Mouse (Mus musculus): ENCODE measurements around the gene Mrps15. TPM values are rescaled to one million over a fixed set of nuclear protein-coding genes. Genes with fewer than 3 reads are reported as not detected.
A peak's percentile ranks its signal among the peaks of the same experiment; 100 is the strongest.
"Not testable (repeated sequence)": the region's sequence is repeated elsewhere in the genome, so short reads cannot be mapped to it uniquely, and the experiment has no call there.

Mrps15 gene
- total RNA-seq, 2 experiments from 2014 or later = 68.3 to 147 TPM

- no peak for ATAC-seq (ENCODE audit: poor library complexity, severe bottlenecking)
These were observed 22.1 kb downstream of the Mrps15 start for GRCm38 (mm10) chr4:126068842-126069241.

DNA sequence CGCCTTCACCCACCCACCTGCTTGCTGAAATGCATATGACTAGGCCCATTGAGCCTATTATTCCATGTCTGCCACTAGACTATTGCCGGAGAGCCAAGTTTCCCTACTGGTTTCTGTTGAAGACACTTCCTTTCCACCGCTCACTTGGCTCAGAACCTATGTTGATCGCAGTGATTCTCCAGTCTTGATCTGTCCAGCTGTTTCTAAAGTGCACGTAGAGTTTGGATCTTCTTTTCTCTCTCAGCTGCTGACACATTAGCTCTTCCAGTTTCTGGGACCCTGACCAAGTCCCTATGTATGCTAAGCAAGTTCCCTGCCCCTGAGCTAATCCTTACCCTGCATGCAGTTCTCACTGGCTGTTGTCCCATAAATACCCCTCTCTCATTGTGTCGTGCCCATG is 31.1 kb downstream of the Mrps15 start:
- ATAC-seq (ENCODE audit: poor library complexity, severe bottlenecking) = no peak

- ATAC-seq (ENCODE audit: poor library complexity, severe bottlenecking) = no peak
These were observed 32.5 kb downstream of the Mrps15 start for GRCm38 (mm10) chr4:126079266-126079665.

- no peak for ATAC-seq (ENCODE audit: poor library complexity, severe bottlenecking)
These were observed 34.9 kb downstream of the Mrps15 start for GRCm38 (mm10) chr4:126081601-126082000.

- ATAC-seq (ENCODE audit: poor library complexity, severe bottlenecking) = peak; percentile 42
These were observed 36.3 kb downstream of the Mrps15 start for GRCm38 (mm10) chr4:126083021-126083420.

DNA sequence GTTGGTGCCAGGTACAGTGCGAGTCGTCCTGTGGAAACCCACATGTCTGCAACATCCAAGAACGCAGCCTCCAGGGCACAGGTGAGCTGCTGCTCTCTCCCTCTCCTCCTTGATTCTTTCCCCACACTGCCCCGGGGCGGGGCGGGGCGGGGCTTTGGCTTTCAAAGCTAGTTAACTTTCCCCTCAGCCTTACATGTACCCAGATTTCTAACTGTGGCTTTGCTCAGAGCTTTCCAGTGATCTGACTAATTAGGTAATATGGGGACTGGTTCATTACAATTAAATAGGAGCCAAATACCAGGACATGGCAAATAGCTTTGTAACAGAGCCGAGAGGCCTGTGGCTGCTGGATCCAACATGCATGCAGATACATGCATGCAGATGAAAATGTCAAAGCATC is 37.7 kb downstream of the Mrps15 start:
- ATAC-seq (ENCODE audit: poor library complexity, severe bottlenecking) = no peak

DNA sequence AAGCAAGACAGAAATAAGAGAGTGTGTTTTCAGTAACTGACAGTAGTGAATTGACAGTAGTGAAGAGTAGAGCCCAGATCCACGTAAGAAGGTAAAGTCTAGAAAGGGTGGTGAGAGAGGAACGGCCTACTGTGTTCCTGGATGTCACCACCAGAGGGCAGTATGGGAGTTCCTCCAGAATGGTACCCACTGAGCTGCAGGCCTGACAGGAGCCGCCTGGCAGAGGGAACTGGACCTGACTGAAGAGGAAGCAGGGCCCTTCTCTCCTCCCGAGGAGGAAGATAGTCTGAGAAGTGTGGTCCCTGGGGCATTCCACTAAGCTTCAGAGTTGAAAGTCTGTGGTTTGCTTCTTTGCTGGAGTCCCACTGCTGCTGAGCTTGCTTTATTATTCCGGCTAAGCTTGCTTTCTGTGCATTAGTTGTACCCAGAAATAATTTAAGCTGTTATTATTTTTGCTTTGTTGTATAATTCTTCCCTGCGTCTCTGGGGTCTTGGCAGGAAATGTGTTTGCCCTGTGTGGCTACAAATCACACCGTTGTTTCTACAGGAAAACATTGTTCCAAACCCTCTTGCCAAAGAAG is 39.4 kb downstream of the Mrps15 start:
- peak; percentile 99 for ATAC-seq (ENCODE audit: poor library complexity, severe bottlenecking)

GRCm38 (mm10) chr4:126090101-126090847 is 43.5 kb downstream of the Mrps15 start:
- no peak for ATAC-seq (ENCODE audit: poor library complexity, severe bottlenecking)

GRCm38 (mm10) chr4:126090848-126091124 is 44.1 kb downstream of the Mrps15 start:
- ATAC-seq (ENCODE audit: poor library complexity, severe bottlenecking) = no peak

DNA sequence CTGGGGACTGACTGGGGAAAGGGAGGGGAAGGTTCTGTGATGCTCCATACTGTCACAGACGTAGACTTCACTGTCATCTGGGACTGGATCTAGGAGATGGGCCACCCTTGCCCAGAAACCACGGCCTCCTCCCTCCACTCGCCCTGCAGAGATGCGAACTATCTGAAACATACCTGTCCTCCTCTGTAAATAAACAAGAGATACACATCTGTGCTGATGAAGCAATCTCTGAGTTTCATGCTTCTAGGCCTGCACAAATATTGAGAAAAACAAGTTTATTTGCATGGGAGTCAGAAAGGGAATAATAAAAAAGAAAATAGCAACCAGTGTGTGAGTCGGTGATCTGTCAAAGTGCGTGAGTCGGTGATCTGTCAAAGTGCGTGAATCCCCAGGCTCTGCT is 45.1 kb downstream of the Mrps15 start:
- no peak for ATAC-seq (ENCODE audit: poor library complexity, severe bottlenecking)

DNA sequence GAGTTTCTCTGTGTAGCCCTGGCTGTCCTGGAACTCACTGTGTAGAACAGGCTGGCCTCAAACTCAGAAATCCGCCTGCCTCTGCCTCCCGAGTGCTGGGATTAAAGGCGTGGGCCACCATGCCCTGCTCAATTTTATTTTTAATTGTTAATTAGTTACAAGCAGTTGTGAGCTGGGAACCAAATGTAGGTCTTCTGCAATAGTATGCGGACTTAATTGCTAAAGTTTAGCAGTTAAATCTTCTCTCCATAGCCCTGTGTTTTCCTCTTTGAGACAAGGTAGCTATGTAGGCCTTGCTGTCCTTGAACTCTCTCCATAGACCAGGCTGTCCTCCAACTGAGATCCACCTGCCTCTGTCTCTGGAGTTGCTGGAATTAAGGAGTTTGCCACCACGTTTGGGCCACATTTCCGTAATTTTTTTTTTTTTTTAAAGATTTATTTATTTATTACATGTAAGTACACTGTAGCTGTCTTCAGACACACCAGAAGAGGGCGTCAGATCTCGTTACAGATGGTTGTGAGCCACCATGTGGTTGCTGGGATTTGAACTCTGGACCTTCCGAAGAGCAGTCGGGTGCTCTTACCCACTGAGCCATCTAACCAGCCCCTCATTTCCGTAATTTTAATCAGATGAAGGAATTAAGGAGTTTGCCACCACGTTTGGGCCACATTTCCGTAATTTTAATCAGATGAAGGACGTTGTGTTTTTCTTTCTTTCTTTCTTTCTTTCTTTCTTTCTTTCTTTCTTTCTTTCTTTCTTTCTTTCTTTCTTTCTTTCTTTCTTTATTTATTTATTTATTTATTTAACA is 49.1 kb downstream of the Mrps15 start:
- not testable (repeated sequence) for ATAC-seq (ENCODE audit: poor library complexity, severe bottlenecking)

GRCm38 (mm10) chr4:126096464-126097111 is 49.9 kb downstream of the Mrps15 start, which contains the start of gene Lsm10:
Gene Lsm10 (plus strand): TSS chr4:126096623.
- ATAC-seq (ENCODE audit: poor library complexity, severe bottlenecking) = peak; percentile 100

DNA sequence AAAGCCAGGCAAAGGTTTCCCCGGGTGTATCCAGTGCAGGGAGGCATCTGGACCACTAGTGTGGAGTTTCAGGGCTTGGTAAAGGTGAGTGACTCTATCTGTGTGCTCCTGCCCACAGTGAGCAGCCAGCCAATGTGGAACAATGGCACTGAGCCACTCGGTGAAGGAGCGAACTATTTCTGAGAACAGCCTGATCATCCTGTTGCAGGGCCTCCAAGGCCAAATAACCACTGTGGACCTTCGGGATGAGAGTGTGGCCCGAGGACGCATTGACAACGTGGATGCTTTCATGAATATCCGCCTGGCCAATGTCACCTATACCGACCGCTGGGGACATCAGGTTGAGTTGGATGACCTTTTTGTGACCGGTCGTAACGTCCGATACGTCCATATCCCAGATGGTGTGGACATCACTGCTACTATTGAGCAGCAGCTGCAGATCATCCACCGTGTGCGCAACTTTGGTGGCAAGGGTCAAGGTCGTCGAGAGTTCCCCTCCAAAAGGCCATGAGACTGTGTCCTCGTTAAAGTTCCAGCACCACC is 51.1 kb downstream of the Mrps15 start:
- no peak for ATAC-seq (ENCODE audit: poor library complexity, severe bottlenecking)

GRCm38 (mm10) chr4:126099365-126099764 is 52.6 kb downstream of the Mrps15 start:
- no peak for ATAC-seq (ENCODE audit: poor library complexity, severe bottlenecking)

DNA sequence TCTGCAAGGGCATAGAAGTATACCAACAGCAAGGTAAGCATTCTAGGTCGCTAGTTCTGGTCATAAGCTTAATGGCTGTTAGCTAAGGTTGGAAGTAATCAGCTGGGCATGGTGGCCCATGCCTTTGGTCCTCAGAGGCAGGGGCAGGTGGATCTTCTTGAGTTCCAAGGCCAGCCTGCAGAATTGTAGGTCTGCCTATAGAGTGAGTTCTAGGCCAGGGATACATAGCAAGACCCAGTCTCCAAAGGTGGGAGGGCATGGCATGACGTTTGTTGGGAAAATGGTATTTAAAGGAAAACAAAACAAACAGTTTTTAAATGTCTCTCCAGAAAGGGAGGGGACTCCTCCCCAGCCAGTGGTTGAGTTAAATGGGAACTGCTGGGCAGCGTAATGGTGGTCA is 54.0 kb downstream of the Mrps15 start:
- ATAC-seq (ENCODE audit: poor library complexity, severe bottlenecking) = no peak

DNA sequence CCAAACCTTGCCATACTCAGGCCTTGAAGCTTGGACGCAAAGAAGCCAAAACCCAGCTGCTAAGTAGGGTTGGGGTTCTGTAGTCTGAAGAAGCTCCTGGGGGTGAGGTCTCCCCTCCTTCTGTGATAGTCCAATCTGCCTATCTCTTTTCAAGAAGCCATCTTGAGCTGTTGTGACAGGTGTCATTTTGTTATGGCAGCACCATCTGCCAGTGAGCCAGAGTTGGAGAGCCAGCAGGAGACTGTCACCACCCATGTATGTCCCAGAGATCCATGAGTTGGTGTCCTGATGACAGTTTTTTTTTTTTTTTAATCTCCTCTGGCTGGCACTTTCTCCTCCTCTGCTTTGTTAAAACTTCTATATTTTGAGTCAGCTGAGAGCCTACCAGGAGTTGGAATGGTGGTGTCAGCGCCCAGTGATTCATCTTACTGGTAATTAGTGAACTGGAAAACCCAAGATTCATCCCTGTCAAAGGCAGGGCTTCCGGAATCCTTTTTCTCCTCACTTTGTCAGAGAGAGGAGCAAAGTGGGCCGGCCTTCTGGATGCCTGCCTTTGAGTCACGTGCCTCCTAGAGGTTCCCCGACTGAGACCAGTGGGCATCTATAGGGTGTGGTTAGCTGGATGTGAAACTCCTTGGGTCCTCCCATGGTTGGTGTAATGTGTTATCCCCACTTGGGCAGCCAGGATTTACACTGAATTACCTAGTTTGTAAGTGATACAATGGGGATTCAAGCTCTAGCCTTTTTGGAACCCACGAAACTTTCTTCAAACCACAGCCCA is 55.5 kb downstream of the Mrps15 start:
- ATAC-seq (ENCODE audit: poor library complexity, severe bottlenecking) = peak; percentile 29

- ATAC-seq (ENCODE audit: poor library complexity, severe bottlenecking) = peak; percentile 78
These were observed 56.4 kb downstream of the Mrps15 start for GRCm38 (mm10) chr4:126103057-126103581.

DNA sequence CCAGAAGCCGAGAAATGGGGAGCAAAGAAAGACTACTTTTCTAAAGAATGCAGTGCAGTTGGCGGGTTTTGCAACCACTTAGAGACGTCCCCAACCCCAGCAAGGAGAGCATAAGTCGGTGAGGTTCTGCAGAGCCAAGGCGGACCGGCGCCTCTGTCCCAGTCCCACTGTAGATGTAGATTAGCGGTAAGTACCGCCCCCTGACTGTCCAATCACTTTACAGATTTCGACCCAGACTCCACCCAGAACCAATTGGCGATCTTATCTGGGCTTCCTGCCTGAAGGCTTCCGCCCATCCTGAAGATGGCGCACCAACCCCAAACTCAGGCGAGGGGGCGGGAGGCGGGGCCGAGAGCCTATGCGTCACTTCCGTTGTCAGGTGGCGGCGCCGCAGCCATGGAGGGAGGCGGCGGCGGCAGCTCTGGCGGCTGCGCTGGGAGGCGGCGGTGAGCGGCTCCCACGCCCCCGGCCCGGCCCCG is 56.9 kb downstream of the Mrps15 start, which contains the start of gene Stk40:
Gene Stk40 (plus strand): TSS at position 368 of the 479 bp plus-strand sequence.
- ATAC-seq (ENCODE audit: poor library complexity, severe bottlenecking) = peak; percentile 81

DNA sequence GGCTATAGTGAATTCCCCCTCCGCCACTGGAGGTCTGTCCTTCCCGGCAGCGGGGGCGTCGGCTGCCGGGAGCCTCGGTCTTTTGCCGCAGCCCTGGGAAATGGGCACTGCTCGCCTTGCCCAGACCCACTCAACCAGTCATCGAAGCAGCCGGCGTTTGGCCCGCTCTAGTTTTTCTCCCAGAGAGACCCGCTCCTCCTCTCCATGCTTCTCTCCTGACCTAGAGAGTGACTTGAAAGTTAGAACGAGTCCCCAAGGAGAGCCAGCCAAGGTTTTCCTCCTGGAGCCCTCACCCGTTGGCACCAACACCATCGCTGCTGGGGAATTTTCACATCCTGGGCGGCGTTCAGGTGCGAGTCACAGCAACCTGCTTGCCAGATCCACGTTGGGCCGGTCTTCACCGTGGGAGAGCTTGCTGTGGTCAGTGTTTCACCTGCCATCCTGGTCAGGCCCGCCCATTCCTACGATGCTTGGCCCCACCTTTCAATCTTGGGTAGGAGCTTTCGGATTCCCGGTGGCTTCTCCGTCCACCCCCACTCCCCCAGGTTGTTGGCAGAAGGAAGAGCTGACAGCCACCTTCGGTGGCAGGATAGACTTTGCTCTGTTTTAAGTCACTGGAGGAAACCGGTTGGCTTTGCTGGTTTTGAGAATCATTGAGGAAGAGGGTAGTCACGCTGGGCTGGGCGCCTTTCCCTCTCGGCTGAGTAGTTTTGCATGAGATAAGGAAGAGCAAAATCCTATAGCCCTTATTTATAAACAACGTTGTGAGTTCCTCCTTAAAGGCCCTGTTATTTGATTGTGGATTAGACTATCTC is 57.7 kb downstream of the Mrps15 start:
- ATAC-seq (ENCODE audit: poor library complexity, severe bottlenecking) = no peak
